Mouse (Mus musculus): ENCODE data around the gene Tedc2. TPM values are rescaled to one million over a fixed set of nuclear protein-coding genes. Genes with fewer than 3 reads are reported as not detected.
A peak's percentile ranks its signal among the peaks of the same experiment; 100 is the strongest.

Gene Tedc2
- total RNA-seq, 1 experiment from 2014 or later = 5.6 TPM

DNA sequence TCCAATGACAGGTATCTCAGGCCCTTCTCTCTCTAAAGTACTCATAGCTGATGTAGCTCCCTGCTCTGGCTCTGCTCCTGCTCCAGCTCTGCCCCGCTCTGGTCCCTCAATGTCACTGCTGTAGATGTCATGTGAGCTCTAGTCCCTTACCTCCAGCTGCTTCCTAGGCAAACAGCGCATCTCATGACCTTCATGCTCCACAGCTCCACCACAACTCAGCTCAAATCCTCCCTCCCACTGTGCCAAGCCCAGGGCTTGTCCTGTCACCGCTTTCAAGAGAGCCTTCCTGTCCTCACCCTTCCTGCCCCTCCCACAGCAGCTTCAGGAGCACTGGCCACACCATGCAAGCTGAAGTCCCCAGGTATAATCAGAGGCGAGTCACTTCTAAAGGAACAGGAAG, 20.9 kb downstream of the Tedc2 start:
- ATAC-seq (ENCODE audit: extremely low read depth, insufficient number of reproducible peaks, low FRiP score, poor library complexity, severe bottlenecking) = no peak

DNA sequence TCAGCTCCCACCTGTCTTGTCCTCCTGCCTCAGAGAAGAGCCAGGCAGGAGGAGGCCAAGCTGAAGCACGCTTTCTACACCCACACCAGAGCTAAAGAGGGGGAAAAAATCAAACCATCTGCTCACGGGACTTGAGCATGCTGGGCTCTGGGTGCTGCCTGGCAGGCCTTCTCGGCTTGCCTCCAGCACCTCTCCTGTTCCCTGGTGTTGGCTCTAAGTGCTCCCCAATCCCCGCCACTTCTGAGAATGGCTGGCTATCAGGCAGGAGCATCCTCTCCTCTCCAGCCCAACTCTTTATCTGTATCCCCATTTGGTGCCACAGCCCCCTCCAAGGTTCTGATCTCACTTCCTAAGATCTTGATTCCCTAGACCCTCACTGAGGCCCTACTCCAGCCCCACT, 21.4 kb downstream of the Tedc2 start:
- no peak for ATAC-seq (ENCODE audit: extremely low read depth, insufficient number of reproducible peaks, low FRiP score, poor library complexity, severe bottlenecking)

DNA sequence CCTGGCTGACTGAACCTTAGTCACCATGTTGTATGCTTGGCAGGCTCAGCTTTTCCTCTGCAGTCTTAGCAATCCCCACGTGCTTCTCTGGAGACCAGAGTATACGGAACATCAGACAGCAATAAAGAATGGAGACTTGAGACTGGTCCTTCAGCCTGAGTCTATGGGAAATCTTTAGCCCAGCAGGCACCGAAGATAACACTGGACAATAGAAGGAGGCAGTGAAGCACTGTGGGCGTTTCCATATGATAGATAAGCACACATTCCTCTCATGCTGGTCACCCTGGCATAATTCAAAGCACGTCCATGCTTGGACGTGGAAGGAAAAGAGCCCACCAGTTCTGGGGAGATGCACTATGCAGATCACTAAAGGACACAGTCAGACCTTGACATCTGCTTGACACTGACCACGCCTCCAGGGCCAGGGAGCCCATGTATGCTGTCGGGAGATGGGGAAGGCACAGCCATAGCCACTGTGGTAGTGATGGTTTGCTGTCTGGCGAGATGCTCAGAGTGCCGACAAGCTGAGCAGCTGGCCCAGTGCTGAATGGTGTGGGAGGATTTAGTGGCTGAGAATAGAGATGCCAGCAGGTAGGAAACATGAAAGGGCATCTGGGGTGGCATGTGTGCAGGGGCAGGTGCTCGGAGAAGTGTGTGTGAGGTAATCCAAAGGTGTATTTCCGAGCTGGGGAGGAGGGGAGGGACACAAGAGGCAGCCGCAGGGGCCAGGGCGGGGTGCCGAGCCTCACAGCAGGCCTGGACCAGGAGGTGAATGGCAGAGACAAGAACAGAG, 23.4 kb downstream of the Tedc2 start:
- ATAC-seq (ENCODE audit: extremely low read depth, insufficient number of reproducible peaks, low FRiP score, poor library complexity, severe bottlenecking) = no peak

DNA sequence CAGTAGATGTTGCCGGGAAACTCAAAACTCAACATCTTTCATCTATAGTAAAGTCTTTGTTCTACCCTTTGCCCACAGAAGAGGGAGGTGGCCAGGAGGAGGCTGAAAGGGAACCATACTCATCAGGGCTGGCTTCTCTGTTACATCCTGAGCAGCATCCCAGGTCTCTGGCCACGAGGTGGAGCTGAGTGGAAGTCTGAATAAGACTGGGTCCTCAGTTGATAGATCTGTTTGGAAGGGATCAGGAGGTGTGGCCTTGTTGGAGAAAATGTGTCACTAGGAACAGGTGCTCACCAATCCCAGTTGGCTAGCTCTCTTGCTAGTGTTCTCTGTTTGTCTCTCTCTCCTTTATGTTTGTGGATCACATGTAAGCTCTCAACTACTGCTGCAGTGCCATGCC, 25.3 kb downstream of the Tedc2 start:
- ATAC-seq (ENCODE audit: extremely low read depth, insufficient number of reproducible peaks, low FRiP score, poor library complexity, severe bottlenecking) = no peak

DNA sequence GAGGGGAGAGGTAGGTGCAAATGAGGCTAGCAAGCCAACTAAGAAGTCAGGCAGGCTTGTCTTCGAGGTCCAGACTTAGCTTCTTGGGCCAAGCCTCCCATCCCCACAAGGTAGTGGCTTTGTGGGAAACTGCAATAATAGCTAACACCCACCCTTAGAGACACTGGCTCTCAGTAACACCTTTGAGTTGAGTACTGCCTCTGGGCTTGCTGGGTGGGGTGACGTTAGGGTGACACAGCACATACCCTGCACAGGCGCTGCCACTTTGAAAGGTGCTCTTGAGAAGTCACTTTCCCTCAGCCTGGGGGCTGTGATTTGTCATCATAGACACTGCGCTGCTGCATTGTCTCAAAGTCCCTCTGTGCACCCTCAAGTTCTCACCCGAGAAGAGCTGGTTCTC, 26.9 kb downstream of the Tedc2 start:
- ATAC-seq (ENCODE audit: extremely low read depth, insufficient number of reproducible peaks, low FRiP score, poor library complexity, severe bottlenecking) = no peak

DNA sequence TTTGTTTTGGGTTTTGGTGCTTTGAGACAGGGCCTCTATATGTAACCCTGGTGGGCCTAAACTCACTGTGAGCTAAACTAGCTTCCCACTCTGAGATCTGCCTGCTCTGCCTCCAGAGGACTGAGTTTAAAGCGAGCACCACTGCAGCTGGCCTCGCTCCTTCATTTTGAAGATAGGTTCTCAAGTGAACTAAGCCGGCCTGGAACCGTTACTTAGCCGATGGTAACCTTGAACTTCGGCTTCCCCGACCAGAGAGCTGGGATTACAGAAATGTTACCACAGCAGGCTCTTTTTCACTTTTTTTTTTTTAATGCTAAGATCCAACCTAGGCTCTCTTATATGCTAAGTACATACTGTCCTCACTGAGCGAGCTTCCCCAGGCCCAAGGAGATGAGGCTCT, 27.4 kb downstream of the Tedc2 start:
- no peak for ATAC-seq (ENCODE audit: extremely low read depth, insufficient number of reproducible peaks, low FRiP score, poor library complexity, severe bottlenecking)

DNA sequence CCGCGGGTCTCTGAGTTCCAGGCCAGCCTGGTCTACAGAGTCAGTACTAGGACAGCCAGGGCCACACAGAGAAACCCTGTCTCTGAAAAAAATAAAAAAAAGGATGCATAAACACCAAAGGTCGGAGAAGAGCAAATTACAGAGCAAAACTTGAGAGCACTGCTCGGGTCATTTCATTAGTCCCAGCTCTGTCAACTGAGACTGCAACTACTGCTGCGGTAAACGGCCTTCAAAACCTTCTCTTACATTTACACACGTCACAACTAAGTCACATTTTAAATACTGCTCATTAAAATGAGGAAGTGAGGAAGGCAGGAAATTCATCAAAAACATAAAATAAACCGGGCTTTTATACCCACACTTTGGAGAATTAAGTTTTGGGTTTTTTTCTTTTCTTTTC, 27.8 kb downstream of the Tedc2 start:
- ATAC-seq (ENCODE audit: extremely low read depth, insufficient number of reproducible peaks, low FRiP score, poor library complexity, severe bottlenecking) = peak; percentile 48; the same call in 1 of the 2 replicates

DNA sequence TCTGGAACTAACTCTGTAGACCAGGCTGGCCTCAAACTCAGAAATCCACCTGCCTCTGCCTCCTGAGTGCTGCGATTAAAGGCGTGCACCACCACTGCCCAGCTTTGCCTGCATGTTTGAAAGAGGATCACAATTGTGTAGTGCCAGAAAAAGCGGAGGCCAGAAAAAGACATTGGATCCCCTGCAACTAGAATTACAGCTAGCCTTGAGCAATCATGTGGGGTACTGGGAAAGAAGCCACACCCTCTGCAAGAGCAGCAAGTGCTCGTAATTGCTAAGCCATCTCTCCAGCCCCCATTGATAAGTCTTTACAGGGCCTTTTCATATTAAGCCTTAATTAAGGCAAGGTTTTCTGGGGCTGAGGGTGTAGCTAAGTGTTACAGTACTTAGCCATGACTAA, 29.2 kb downstream of the Tedc2 start:
- no peak for ATAC-seq (ENCODE audit: extremely low read depth, insufficient number of reproducible peaks, low FRiP score, poor library complexity, severe bottlenecking)

DNA sequence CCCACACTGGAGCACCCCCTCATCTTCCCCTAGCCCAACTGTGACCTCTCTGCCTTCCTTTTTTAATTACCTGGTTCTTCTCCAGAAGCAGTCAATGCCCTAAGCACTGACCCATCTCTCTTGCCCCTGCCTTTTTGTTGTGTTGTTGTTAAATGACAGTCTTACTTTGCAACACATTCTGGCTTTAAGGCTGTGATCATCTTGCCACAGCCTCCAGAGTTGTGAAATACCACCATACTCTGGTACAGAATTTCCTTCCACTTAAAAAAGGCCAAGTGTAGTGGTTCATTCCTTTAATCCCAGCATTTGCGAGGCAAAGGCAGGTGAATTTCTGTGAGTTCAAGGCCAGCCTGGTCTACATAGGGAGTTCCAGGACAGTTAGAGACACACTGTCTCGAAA, 29.7 kb downstream of the Tedc2 start:
- no peak for ATAC-seq (ENCODE audit: extremely low read depth, insufficient number of reproducible peaks, low FRiP score, poor library complexity, severe bottlenecking)

DNA sequence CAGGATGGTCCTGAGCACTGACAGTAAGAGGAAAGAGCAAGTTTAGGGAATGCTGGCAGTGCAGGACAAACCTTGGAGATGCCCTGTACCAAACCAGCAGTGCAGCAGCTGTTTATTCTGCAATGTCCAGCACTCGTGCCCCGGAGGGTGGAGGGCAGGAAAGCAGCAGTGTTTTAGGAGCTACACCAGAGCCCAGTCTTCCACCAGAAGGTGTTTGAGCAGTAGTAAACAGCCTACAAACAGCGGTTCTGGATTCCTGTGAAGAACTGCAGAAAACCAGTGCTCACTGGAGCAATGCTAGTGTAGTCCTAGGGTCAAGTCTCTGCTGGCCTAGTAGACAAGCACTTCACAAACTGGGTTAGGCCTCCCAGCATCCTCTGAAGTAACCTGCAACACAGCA, 46.4 kb downstream of the Tedc2 start:
- no peak for ATAC-seq (ENCODE audit: extremely low read depth, insufficient number of reproducible peaks, low FRiP score, poor library complexity, severe bottlenecking)

DNA sequence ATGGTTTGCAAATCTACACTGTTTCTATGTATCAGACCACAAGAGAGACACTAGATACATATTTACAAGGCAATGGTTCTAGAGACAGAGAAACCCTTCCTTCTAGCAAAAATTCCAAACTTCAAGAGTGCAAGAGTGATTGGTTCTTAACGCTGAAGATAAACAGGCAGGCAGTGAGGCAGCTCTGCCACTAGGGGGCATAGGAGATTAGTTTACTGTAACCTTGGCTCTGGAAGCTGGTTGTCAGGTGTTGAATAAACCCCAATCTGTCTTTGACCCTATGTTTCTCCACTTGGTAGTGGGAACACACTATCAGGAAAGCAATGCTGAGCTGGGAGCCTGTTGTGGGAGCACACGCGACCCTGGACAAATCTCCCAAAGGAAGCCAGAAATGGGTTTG, 47.2 kb downstream of the Tedc2 start:
- peak; percentile 55; the same call in 1 of the 2 replicates for ATAC-seq (ENCODE audit: extremely low read depth, insufficient number of reproducible peaks, low FRiP score, poor library complexity, severe bottlenecking)

DNA sequence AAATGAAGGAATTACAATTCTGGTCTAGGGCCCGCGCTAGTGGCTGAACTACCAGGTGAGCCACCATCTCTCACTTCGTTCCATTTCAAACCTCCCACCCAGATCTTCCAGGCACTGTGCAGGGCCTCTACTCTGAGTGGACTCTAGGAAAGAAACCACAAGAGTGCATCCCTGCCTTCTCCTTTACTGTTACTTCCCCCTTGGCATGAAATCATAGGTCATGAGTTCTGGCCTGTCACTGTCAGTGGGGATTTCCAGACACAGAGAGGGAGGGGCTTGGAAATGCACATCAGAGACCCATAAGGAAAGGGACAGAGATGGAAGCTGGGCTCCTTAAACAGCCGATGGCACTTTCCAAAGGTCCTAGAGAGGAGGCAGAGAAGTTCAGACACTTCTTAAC, 48.9 kb downstream of the Tedc2 start:
- peak; percentile 22; the same call in 1 of the 2 replicates for ATAC-seq (ENCODE audit: extremely low read depth, insufficient number of reproducible peaks, low FRiP score, poor library complexity, severe bottlenecking)

DNA sequence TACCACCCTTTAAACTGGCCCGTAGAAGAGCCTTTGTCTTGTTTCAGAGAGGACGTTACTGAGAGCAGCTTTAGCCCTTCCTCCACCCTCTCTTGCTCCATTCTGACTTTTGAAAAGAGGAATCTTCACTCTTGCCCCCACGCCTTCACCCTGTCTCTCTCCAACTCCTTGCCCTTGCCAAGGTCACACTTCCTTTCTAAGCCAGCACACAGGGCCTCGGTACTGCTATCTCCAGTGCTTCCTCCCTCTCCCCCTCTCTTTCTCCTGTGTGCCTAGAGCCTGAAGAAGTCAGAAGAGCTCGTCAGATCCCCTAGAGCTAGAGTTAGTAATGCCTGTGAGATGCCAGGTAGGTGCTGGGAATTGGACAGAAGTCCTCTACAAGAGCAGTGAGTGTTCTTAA, 49.9 kb downstream of the Tedc2 start:
- ATAC-seq (ENCODE audit: extremely low read depth, insufficient number of reproducible peaks, low FRiP score, poor library complexity, severe bottlenecking) = no peak

DNA sequence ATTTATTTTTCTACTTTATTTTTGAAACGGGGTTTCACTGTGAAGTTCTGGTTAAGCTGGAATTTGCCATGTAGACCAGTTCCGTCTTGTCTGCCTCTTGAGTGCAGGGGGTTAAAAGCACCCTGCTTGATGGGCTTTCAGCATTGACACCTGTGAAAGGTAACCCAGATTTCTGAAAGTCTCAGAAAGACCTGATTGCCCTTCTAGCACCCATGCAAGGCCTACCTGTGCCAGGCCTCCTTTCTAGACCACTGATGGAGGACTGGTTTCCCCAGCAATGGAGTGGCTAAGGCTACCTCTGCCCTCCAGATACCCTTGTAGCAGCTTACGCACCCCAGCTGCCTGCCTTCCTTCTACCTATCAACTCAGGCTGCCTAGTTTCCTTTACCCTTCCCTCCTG, 50.5 kb downstream of the Tedc2 start:
- ATAC-seq (ENCODE audit: extremely low read depth, insufficient number of reproducible peaks, low FRiP score, poor library complexity, severe bottlenecking) = no peak

DNA sequence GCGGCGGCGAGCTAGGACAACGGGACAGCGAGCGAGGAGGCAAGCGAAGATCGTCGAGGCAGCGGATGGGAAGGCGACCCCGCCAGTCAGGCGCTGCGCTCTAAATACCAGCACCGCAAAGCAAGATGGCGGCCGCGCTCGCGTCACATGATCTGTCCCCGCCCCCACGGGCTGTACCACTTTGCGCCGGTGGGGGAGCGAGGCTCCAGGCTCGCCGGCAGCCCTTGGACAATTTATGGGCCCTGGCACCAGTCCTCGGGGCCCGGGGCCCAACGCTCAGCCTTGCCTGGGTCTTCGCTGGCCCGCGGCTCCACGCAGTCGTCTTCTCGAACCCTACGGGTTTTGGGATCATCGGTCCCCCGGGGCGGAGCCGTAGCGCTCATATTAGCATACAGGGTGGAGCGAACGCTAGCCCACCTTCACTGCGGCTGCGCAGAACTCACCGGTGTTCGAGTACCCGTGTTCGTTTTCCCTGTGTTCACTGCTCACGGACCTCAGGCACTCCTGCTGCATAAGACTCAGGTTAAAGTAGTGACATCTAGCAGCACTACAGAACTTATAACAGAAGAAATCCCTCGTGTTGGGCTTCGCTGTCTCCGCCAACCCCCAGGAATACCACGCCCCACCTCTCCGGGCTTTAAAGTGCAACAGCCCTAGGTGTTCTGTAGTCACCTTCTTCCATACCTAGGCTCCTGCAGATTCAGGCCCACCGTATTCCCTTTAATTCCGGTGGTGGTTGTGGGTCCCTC, 51.2 kb downstream of the Tedc2 start, which contains the start of gene Atp6v0c:
Gene Atp6v0c, minus strand, starts transcription at position 386 of the 749 bp plus-strand sequence.
- peak; percentile 75 for ATAC-seq (ENCODE audit: extremely low read depth, insufficient number of reproducible peaks, low FRiP score, poor library complexity, severe bottlenecking)

DNA sequence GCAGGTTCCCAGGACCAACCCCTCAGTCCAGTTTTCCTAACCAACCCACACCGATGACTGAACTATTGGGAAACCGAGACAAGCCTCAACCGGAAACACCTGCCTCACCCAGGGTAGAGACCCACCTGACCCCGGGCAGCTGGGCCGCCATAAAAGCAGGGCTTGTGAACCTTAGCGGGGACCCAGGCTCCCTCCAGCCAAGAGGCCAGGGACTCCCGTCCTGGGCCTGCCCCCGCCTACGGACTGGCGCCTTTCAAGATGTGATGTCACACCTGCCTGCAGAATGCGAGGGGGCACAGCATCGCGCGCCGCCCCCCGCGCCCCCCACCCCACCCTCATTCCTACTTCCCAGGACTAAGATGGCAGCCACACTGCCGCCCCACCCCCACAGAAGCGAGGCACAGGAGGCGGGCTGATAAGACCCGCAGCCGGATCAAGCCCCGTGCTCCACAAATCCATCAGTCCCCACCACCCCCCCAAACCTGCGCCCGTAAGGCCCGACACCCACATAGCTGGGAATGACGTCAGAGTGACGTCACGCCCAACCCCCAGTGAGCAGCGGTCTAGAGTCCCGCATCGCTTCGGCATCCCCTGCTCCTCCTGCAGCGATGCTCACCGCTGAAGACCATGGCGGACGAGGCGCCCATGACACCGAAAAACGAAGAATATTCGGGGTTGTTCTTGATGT, 51.9 kb downstream of the Tedc2 start:
- 0 out of 2 replicates have a peak, but pooled peaks have one; percentile 5 for ATAC-seq (ENCODE audit: extremely low read depth, insufficient number of reproducible peaks, low FRiP score, poor library complexity, severe bottlenecking)

DNA sequence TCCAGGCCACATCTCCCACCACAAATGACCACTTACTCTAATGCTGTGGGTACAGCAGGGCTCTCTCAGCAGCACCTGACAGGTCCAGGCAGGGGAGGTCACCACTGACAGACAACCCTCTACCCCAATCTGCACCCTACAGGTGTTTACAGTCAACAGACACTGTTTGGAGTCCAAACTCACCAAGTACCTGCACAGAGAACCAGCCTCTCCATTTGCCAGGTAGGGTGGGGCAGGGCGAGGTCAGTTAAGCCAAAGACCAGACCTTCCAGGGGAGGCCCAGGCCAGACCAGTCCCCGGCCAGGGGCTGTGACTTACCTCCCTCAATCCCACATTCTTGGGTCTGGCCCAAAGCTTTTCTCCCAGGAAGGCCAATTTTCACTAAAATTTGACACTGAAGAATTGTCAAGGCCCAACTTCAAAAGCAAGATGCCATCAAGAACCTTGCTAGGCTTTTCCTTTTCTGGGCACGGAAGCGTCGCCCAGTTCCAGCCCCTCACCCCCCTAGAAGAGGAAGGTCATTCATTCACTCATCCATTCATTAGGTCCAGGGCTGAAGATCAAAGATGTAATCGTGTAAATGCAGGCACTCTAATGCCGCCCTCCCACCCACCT, 52.7 kb downstream of the Tedc2 start:
- ATAC-seq (ENCODE audit: extremely low read depth, insufficient number of reproducible peaks, low FRiP score, poor library complexity, severe bottlenecking) = no peak

DNA sequence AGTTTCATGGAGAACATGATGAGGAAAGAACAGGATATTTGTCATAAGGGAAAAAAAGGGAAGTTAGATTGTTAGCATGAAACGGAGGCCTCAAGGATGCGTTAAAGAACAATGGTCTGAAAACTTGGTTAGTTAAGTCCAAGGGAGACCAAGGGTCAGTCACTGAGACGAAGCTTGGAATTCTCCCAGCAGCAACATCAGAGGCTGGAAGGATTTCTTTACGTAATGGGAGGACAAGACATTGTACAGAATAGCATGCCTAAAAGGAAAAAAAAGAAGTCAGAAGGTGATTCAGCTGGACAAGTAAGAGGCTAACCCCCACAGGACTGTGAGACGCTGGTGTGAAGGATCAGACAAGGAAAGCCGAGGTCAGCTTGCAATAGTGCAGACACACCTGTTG, 53.5 kb downstream of the Tedc2 start:
- ATAC-seq (ENCODE audit: extremely low read depth, insufficient number of reproducible peaks, low FRiP score, poor library complexity, severe bottlenecking) = no peak
